Mouse (Mus musculus): ENCODE measurements at regions not wholly inside any gene's neighbourhood (a gene's known extent, or its start where the extent isn't known, plus 50 kb on each side); places are given as distances from the start of the nearest gene placed in this dataset.

DNA sequence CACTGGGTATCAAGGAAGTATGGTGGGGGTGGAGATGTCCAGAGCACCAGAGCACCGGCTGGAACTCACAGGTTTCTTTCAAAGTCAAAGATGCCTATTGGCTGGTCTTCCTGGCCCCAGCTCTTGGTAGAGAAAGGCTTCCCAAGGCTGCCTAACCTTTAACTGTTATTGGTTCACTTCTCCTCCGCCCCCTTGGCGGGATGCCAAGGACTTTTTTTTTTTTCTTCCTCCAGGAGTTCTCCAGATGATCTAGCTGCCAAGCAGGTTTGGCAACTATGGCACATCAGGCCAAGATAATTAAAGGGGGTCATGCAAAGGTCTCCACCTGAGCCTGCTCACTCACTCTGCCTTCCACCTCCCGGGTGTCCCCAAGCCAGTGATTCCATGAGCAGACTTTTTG is 67.5 kb downstream of the Sc5d start:
- H3K9me3 ChIP-seq (replicated peaks): no peaks in the 10 kb centered on the region
- H3K27me3 ChIP-seq: no peaks in the 10 kb centered on the region
- no peak overlapping the region for H3K4me2 ChIP-seq
- H3K36me3 ChIP-seq: no peaks in the 10 kb centered on the region
- ATAC-seq (replicated peaks; ENCODE audit: insufficient number of reproducible peaks, insufficient read depth, low FRiP score, low read depth): no peak
- 57% methylated on average over 4 of the region's 4 CpGs for WGBS
- peaks cover 2% of the 10 kb centered on the region; the same call in 1 of the 2 replicates for H3K4me1 ChIP-seq (replicated peaks)
- no peak overlapping the region for H3K4me3 ChIP-seq
- H3K9ac ChIP-seq: no peak overlapping the region
- no peak overlapping the region for H3K27ac ChIP-seq

DNA sequence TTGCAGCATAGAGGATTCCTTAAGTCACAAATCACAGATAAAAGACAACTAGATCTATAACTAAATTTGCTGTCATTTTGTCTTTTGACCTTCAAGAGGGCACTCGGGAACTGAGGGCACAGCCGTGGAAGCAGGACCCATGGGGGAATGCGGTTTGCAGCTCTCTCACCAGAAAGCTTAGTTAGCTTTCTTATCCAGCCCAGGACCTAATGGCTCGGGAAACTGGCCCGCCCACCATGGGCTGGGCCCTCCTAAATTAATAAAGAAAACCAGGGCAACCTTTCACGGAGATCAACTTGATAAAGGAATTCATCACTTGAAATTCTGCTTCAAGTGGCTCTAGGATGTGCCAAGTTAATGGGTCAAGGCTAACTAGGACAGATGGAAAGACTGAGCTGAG is 67.9 kb downstream of the Sc5d start:
- H3K27me3 ChIP-seq: no peaks in the 10 kb centered on the region
- H3K4me2 ChIP-seq: no peak overlapping the region
- H3K9ac ChIP-seq: no peak overlapping the region
- H3K36me3 ChIP-seq: no peaks in the 10 kb centered on the region
- no peak overlapping the region for H3K27ac ChIP-seq
- no peak overlapping the region for H3K4me3 ChIP-seq
- peaks cover 2% of the 10 kb centered on the region; the same call in 1 of the 2 replicates for H3K4me1 ChIP-seq (replicated peaks)
- no peaks in the 10 kb centered on the region for H3K9me3 ChIP-seq (replicated peaks)
- WGBS: 76% methylated on average over 6 of the region's 6 CpGs
- no peak for ATAC-seq (replicated peaks; ENCODE audit: insufficient number of reproducible peaks, insufficient read depth, low FRiP score, low read depth)

GRCm38 (mm10) chr9:42195651-42196050 is 68.4 kb downstream of the Sc5d start:
- Histone ChIP-seq H3K27ac (no peak overlapping the region), H3K36me3 (no peaks in the 10 kb centered on the region), H3K27me3 (no peaks in the 10 kb centered on the region), H3K4me1 (replicated peaks) (peaks cover 2% of the 10 kb centered on the region; the same call in 1 of the 2 replicates), H3K9ac (no peak overlapping the region), H3K9me3 (replicated peaks) (no peaks in the 10 kb centered on the region), H3K4me3 (no peak overlapping the region), H3K4me2 (no peak overlapping the region)
- no peak for ATAC-seq (replicated peaks; ENCODE audit: insufficient number of reproducible peaks, insufficient read depth, low FRiP score, low read depth)
- 78% methylated on average over 8 of the region's 8 CpGs for WGBS

- H3K9ac ChIP-seq: no peak overlapping the region
- H3K4me2 ChIP-seq: no peak overlapping the region
- no peak overlapping the region for H3K4me3 ChIP-seq
- H3K4me1 ChIP-seq (replicated peaks): peaks cover 2% of the 10 kb centered on the region; the same call in 1 of the 2 replicates
- ATAC-seq (replicated peaks; ENCODE audit: insufficient number of reproducible peaks, insufficient read depth, low FRiP score, low read depth): no peak
- no peaks in the 10 kb centered on the region for H3K27me3 ChIP-seq
- no peaks in the 10 kb centered on the region for H3K36me3 ChIP-seq
- no peaks in the 10 kb centered on the region for H3K9me3 ChIP-seq (replicated peaks)
- WGBS: 83% methylated on average over 6 of the region's 6 CpGs
- H3K27ac ChIP-seq: no peak overlapping the region
Measured at GRCm38 (mm10) chr9:42194939-42195338, 69.1 kb downstream of the Sc5d start.

- ATAC-seq (replicated peaks; ENCODE audit: insufficient number of reproducible peaks, insufficient read depth, low FRiP score, low read depth): no peak
- Histone ChIP-seq H3K9me3 (replicated peaks) (no peaks in the 10 kb centered on the region), H3K27me3 (no peaks in the 10 kb centered on the region), H3K9ac (no peak overlapping the region), H3K4me1 (replicated peaks) (peaks cover 2% of the 10 kb centered on the region; the same call in 1 of the 2 replicates), H3K36me3 (no peaks in the 10 kb centered on the region), H3K4me3 (no peak overlapping the region), H3K4me2 (no peak overlapping the region), H3K27ac (no peak overlapping the region)
- 76% methylated on average over 2 of the region's 2 CpGs for WGBS
Measured at GRCm38 (mm10) chr9:42194176-42194575, 69.9 kb downstream of the Sc5d start.

DNA sequence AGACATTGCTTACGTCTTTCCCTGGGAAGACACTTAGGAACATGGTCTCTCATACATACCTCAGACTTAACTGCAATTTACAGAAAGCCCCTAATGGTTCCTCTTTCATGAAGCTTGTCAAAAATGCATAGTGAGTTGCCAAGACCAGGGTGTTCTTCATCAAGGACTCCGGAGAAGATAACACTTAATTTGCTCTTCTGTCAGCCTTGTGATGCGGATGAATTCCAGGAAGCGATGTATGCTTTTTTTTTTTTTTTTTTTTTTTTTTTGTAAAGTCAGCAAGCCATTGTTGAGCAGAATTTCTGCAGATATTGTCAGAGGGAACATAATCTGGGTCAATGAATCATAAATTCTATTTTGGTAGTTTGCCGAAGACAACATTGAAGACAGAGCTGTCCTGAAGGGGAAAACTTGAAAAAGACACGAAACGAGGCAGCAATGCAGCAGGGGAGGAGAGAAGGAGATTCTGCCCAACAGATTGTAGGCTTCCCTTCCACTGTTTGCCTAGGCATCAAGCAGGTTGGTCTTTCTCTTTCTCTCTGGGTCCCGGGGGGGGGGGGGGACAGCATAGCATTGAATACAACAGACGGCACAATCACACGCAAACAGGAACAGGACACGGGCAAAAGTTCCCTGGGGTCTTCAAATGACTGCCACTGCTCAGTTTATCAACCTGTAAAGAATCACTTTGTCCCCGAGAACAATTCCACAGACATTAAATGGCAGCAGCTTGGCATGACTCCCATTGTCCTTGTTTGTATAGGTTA is 69.1 kb upstream of the Sorl1 start:
- no peak for ATAC-seq (replicated peaks; ENCODE audit: insufficient number of reproducible peaks, insufficient read depth, low FRiP score, low read depth)
- H3K27me3 ChIP-seq: no peaks in the 10 kb centered on the region
- H3K4me2 ChIP-seq: no peak overlapping the region
- H3K9me3 ChIP-seq (replicated peaks): no peaks in the 10 kb centered on the region
- WGBS: 55% methylated on average over 12 of the region's 12 CpGs
- H3K4me3 ChIP-seq: no peak overlapping the region
- H3K9ac ChIP-seq: no peak overlapping the region
- no peak overlapping the region for H3K27ac ChIP-seq
- H3K4me1 ChIP-seq (replicated peaks): peaks cover 4% of the 10 kb centered on the region
- no peaks in the 10 kb centered on the region for H3K36me3 ChIP-seq

GRCm38 (mm10) chr9:42187371-42188228 is 63.5 kb upstream of the Sorl1 start:
- Histone ChIP-seq H3K9me3 (replicated peaks) (no peaks in the 10 kb centered on the region), H3K4me2 (no peak overlapping the region), H3K9ac (no peak overlapping the region), H3K27me3 (no peaks in the 10 kb centered on the region), H3K27ac (peak overlapping the region; percentile 61), H3K4me1 (replicated peaks) (peaks cover 22% of the 10 kb centered on the region), H3K4me3 (no peak overlapping the region), H3K36me3 (no peaks in the 10 kb centered on the region)
- WGBS: 46% methylated on average over 6 of the region's 6 CpGs
- peak; percentile 50; the same call in 1 of the 2 replicates for ATAC-seq (replicated peaks; ENCODE audit: insufficient number of reproducible peaks, insufficient read depth, low FRiP score, low read depth)

- no peak overlapping the region for H3K4me2 ChIP-seq
- WGBS: 78% methylated on average over 3 of the region's 3 CpGs
- no peaks in the 10 kb centered on the region for H3K27me3 ChIP-seq
- no peaks in the 10 kb centered on the region for H3K36me3 ChIP-seq
- no peak overlapping the region for H3K9ac ChIP-seq
- H3K4me1 ChIP-seq (replicated peaks): peaks cover 22% of the 10 kb centered on the region
- H3K4me3 ChIP-seq: no peak overlapping the region
- no peak overlapping the region for H3K27ac ChIP-seq
- no peak for ATAC-seq (replicated peaks; ENCODE audit: insufficient number of reproducible peaks, insufficient read depth, low FRiP score, low read depth)
- no peaks in the 10 kb centered on the region for H3K9me3 ChIP-seq (replicated peaks)
Measured at GRCm38 (mm10) chr9:42184104-42184635, 60.1 kb upstream of the Sorl1 start.

DNA sequence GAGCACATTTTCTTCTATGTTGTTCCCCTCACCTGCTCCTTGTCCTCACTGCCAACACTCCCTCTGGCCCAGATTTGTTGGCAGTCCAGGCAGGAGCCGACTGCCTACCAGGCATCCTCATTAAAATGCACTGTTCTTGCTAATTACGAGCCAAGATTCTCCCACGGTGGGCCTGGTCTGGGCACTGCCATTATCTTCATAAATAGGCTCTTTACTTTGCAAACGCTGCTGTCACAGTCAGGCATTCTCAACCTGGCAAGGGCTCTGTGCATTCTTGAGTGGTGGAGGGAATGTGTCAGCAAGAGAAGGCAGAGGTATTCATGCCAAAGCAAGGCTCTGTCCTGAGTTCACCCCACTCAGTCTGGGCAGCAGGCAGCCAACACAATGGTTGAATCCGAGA is 59.4 kb upstream of the Sorl1 start:
- Histone ChIP-seq H3K27me3 (no peaks in the 10 kb centered on the region), H3K36me3 (no peaks in the 10 kb centered on the region), H3K9me3 (replicated peaks) (no peaks in the 10 kb centered on the region), H3K4me3 (no peak overlapping the region), H3K4me2 (no peak overlapping the region), H3K27ac (0 out of 2 replicates have a peak overlapping the region, but pooled peaks have one; percentile 13), H3K4me1 (replicated peaks) (peaks cover 22% of the 10 kb centered on the region), H3K9ac (no peak overlapping the region)
- peak; percentile 66; the same call in 1 of the 2 replicates for ATAC-seq (replicated peaks; ENCODE audit: insufficient number of reproducible peaks, insufficient read depth, low FRiP score, low read depth)
- 36% methylated on average over 5 of the region's 5 CpGs for WGBS

GRCm38 (mm10) chr9:42182400-42182799 is 58.3 kb upstream of the Sorl1 start:
- Histone ChIP-seq H3K4me2 (no peak overlapping the region), H3K4me3 (no peak overlapping the region), H3K27ac (no peak overlapping the region), H3K36me3 (no peaks in the 10 kb centered on the region), H3K9ac (no peak overlapping the region), H3K4me1 (replicated peaks) (peaks cover 15% of the 10 kb centered on the region), H3K9me3 (replicated peaks) (no peaks in the 10 kb centered on the region), H3K27me3 (no peaks in the 10 kb centered on the region)
- ATAC-seq (replicated peaks; ENCODE audit: insufficient number of reproducible peaks, insufficient read depth, low FRiP score, low read depth): no peak
- 93% methylated on average over 3 of the region's 3 CpGs for WGBS

- no peak for ATAC-seq (replicated peaks; ENCODE audit: insufficient number of reproducible peaks, insufficient read depth, low FRiP score, low read depth)
- 69% methylated on average over 4 of the region's 4 CpGs for WGBS
Measured at GRCm38 (mm10) chr9:42180152-42180551, 56.1 kb upstream of the Sorl1 start.

More at GRCm38 (mm10) chr9:42180152-42180551, 56.1 kb upstream of the Sorl1 start:
- Histone ChIP-seq H3K4me1 (replicated peaks) (peaks cover 12% of the 10 kb centered on the region), H3K27me3 (no peaks in the 10 kb centered on the region), H3K27ac (no peak overlapping the region), H3K4me2 (no peak overlapping the region), H3K9ac (no peak overlapping the region), H3K36me3 (no peaks in the 10 kb centered on the region), H3K9me3 (replicated peaks) (no peaks in the 10 kb centered on the region), H3K4me3 (no peak overlapping the region)

Measured in heart, embryonic 15.5 days (tissue).